Mouse (Mus musculus): ENCODE measurements around the gene Igsf3.
A peak's percentile ranks its signal among the peaks of the same experiment; 100 is the strongest.

Gene Igsf3

GRCm38 (mm10) chr3:101372345-101372980, 4.4 kb upstream of the Igsf3 start:
- peak; percentile 67 to 86 for DNase-seq (ENCODE audit: low spot score in 2 of 2)

- no peak for DNase-seq (ENCODE audit: low spot score in 2 of 2)
Observed at GRCm38 (mm10) chr3:101377256-101378024, 557 bp downstream of the Igsf3 start.

GRCm38 (mm10) chr3:101378102-101378501, 1.2 kb downstream of the Igsf3 start:
- no peak for DNase-seq (ENCODE audit: low spot score in 2 of 2)

- peak; percentile 63 to 80 for DNase-seq (ENCODE audit: low spot score in 2 of 2)
Observed at GRCm38 (mm10) chr3:101379789-101380188, 2.9 kb downstream of the Igsf3 start.

- DNase-seq (ENCODE audit: low spot score in 2 of 2) = no peak
Observed at GRCm38 (mm10) chr3:101381691-101382090, 4.8 kb downstream of the Igsf3 start.

- no peak for DNase-seq (ENCODE audit: low spot score in 2 of 2)
Observed at GRCm38 (mm10) chr3:101382751-101383150, 5.9 kb downstream of the Igsf3 start.

GRCm38 (mm10) chr3:101386430-101387016, 9.6 kb downstream of the Igsf3 start:
- no peak for DNase-seq (ENCODE audit: low spot score in 2 of 2)

- no peak for DNase-seq (ENCODE audit: low spot score in 2 of 2)
Observed at GRCm38 (mm10) chr3:101387849-101388248, 11.0 kb downstream of the Igsf3 start.

GRCm38 (mm10) chr3:101389566-101389965, 12.7 kb downstream of the Igsf3 start:
- no peak for DNase-seq (ENCODE audit: low spot score in 2 of 2)

GRCm38 (mm10) chr3:101390472-101390871, 13.6 kb downstream of the Igsf3 start:
- no peak for DNase-seq (ENCODE audit: low spot score in 2 of 2)

- DNase-seq (ENCODE audit: low spot score in 2 of 2) = no peak
Observed at GRCm38 (mm10) chr3:101391991-101392390, 15.1 kb downstream of the Igsf3 start.

- no peak for DNase-seq (ENCODE audit: low spot score in 2 of 2)
Observed at GRCm38 (mm10) chr3:101393103-101393644, 16.3 kb downstream of the Igsf3 start.

GRCm38 (mm10) chr3:101393659-101394539, 17.0 kb downstream of the Igsf3 start:
- DNase-seq (ENCODE audit: low spot score in 2 of 2) = no peak

- DNase-seq (ENCODE audit: low spot score in 2 of 2) = no peak
Observed at GRCm38 (mm10) chr3:101395341-101395740, 18.5 kb downstream of the Igsf3 start.

GRCm38 (mm10) chr3:101396061-101396460, 19.2 kb downstream of the Igsf3 start:
- DNase-seq (ENCODE audit: low spot score in 2 of 2) = no peak

GRCm38 (mm10) chr3:101396726-101397263, 19.9 kb downstream of the Igsf3 start:
- no peak for DNase-seq (ENCODE audit: low spot score in 2 of 2)

GRCm38 (mm10) chr3:101397422-101397821, 20.5 kb downstream of the Igsf3 start:
- DNase-seq (ENCODE audit: low spot score in 2 of 2) = no peak

GRCm38 (mm10) chr3:101398071-101398786, 21.3 kb downstream of the Igsf3 start:
- no peak for DNase-seq (ENCODE audit: low spot score in 2 of 2)

GRCm38 (mm10) chr3:101398877-101399276, 22.0 kb downstream of the Igsf3 start:
- no peak for DNase-seq (ENCODE audit: low spot score in 2 of 2)

- DNase-seq (ENCODE audit: low spot score in 2 of 2) = no peak
Observed at GRCm38 (mm10) chr3:101401501-101401900, 24.6 kb downstream of the Igsf3 start.

Data from right cerebral cortex, postnatal 36 days (tissue).